In genomic region chr11:3544409-3544808, GRCm38 (mm10) we compare ENCODE assay signal across 1 mouse cellular context.
A peak's percentile ranks its signal among the peaks of the same experiment; 100 is the strongest.
TF ChIP-seq lines count a peak whose summit lies in the region.

No protein-coding gene starts in this region.

TF ChIP-seq in ES-E14, 5 proteins besides CTCF, POLR2A, EP300 and RAD21:
- TF ChIP-seq ZC3H11A (IDR thresholded peaks at IDR 0.05; ENCODE audit: borderline replicate concordance, low read depth, low read length) (0 out of 2 replicates have a peak, but pooled peaks have one; percentile 26), ZNF384 (IDR thresholded peaks at IDR 0.05; ENCODE audit: low read depth, low read length) (no peak)
